Mouse (Mus musculus) ES-Bruce4 (cell line): ENCODE data around the gene 1700016H13Rik. TPM values are rescaled to one million over a fixed set of nuclear protein-coding genes. Genes with fewer than 3 reads are reported as not detected.

Source experiments
- H3K27ac ChIP-seq: 2 replicates; pipeline ENCODE4 v1.5.1; 2012; ENCODE audit warnings: low read length, inconsistent platforms; ENCODE audit not compliant: insufficient read depth
- H3K27me3 ChIP-seq: 2 replicates; pipeline ENCODE4 v1.6.1; 2012; ENCODE audit warnings: mild to moderate bottlenecking, low read length, inconsistent platforms; ENCODE audit not compliant: control insufficient read depth, poor library complexity, insufficient read depth, severe bottlenecking
- H3K36me3 ChIP-seq: 2 replicates; pipeline ENCODE4 v1.6.1; 2012; ENCODE audit warnings: inconsistent platforms, mild to moderate bottlenecking, low read length, moderate library complexity; ENCODE audit not compliant: control insufficient read depth, poor library complexity, insufficient read depth, severe bottlenecking
- H3K4me1 ChIP-seq: one replicate; pipeline ENCODE4 v1.8.1; 2011; ENCODE audit warnings: low read length; ENCODE audit not compliant: control insufficient read depth, insufficient read depth
- H3K4me3 ChIP-seq: 2 replicates; pipeline ENCODE4 v1.5.1; 2011; ENCODE audit warnings: low read depth, mild to moderate bottlenecking, low read length
- H3K9ac ChIP-seq: 2 replicates; pipeline ENCODE4 v1.6.1; 2012; ENCODE audit warnings: low read depth, mild to moderate bottlenecking, inconsistent platforms; ENCODE audit not compliant: poor library complexity, severe bottlenecking
- H3K9me3 ChIP-seq: replicated peaks from 2 replicates; pipeline ENCODE4 v1.6.1; 2012; ENCODE audit warnings: mild to moderate bottlenecking, low read length, inconsistent platforms; ENCODE audit not compliant: control insufficient read depth, poor library complexity, insufficient read depth, severe bottlenecking
- CTCF ChIP-seq: IDR thresholded peaks from one replicate; pipeline ENCODE4 v1.8.1; 2011; ENCODE audit warnings: low read depth, low read length
- EP300 ChIP-seq: IDR thresholded peaks from 2 replicates; pipeline ENCODE4 v1.6.1; 2011; ENCODE audit warnings: low read depth, low read length; ENCODE audit not compliant: insufficient read depth
- POLR2A ChIP-seq: IDR thresholded peaks from one replicate; pipeline ENCODE4 v1.8.1; 2011; ENCODE audit warnings: low read length; ENCODE audit not compliant: insufficient read depth
- polyA plus RNA-seq: library from polyadenylated mRNA; stranded (reverse); fragments of >200 nt; gene quantifications from 2 replicates; pipeline ENCODE4 v1.2.4, GENCODE M21; 2011; ENCODE audit warnings: low read depth; ENCODE audit not compliant: missing spikeins, insufficient read depth, insufficient read length

Gene 1700016H13Rik
- polyA plus RNA-seq, 1 experiment = not detected

DNA sequence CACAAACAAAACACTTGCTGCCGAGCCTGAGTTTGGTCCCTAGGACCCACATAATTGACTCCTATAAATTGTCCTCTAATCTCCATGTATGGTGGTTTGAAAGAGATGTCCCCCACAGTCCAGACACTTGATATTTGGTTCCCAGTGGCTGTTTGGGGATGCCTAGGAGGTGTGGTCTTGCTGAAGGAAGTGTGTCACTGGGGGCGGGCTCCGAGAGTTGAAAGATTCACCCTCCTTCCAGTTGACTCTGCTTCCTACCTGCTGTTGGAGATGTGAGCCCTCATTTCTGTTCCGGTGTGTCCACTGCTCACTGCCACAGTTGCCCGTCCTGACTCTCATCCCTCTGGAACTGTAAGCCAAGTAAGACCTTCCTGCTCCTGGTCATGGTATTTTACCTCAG is 23.2 kb upstream of the 1700016H13Rik start:
- H3K4me3 ChIP-seq = peak overlapping the region; percentile 37
- H3K9me3 ChIP-seq = no peaks in the 10 kb centered on the region
- H3K36me3 ChIP-seq = no peaks in the 10 kb centered on the region
- H3K4me1 ChIP-seq = no peaks in the 10 kb centered on the region
- no peak overlapping the region for H3K27ac ChIP-seq
- no peak overlapping the region for H3K9ac ChIP-seq
- no peaks in the 10 kb centered on the region for H3K27me3 ChIP-seq
- TF ChIP-seq CTCF (no peak), EP300 (no peak), POLR2A (no peak)

DNA sequence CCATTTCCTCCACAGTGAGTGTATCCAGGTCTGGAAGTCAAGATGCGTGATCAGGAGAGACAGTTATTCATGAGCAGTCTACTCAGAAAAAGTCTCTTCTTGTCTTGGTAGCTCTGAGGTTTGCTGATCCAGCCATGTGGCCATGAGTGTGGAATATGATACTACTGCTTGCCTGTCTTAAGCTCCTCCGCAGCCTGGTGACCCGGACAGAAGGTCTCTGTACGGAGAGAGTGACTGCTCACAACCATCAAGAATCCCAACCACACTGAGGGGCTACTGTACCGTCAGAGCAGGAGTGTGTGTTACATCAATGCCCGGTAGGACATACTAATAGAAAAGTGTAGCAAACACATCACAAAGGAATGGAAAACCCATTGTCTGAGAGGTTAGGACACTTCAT is 22.1 kb upstream of the 1700016H13Rik start:
- H3K36me3 ChIP-seq = no peaks in the 10 kb centered on the region
- no peaks in the 10 kb centered on the region for H3K27me3 ChIP-seq
- no peaks in the 10 kb centered on the region for H3K4me1 ChIP-seq
- H3K4me3 ChIP-seq = no peak overlapping the region
- H3K9ac ChIP-seq = no peak overlapping the region
- TF ChIP-seq EP300 (no peak), CTCF (no peak), POLR2A (no peak)
- no peak overlapping the region for H3K27ac ChIP-seq
- H3K9me3 ChIP-seq = no peaks in the 10 kb centered on the region

DNA sequence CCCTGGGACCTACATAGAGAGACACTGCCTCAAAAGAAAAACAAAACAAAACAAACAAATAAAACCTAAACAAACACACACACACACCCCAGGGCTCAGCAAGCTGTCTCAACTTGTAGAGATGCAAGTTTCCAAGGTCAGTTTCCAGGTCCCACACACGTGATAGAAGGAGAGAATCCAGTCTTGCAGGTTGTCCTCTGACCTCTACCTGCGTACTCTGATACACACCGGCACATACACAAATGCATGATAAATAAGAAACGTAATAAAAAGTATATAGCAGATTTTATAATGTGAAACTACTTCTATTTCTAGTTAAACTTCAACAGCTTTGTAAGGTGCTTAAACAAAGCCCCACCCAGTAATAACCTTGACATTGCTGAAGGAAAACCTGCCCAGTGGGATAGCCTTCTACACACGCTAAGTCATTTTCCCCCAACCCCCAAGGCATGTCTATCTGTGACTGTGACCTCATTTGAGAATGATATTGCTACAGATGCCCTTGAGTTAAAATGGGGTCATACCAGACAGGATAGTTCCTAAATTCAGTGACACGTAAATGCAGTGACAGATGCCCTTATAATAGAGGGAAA is 20.6 kb upstream of the 1700016H13Rik start:
- Histone ChIP-seq H3K9ac (no peak overlapping the region), H3K27me3 (no peaks in the 10 kb centered on the region), H3K27ac (no peak overlapping the region), H3K36me3 (no peaks in the 10 kb centered on the region), H3K4me3 (no peak overlapping the region), H3K9me3 (no peaks in the 10 kb centered on the region), H3K4me1 (no peaks in the 10 kb centered on the region)
- TF ChIP-seq EP300 (no peak), POLR2A (no peak), CTCF (no peak)

DNA sequence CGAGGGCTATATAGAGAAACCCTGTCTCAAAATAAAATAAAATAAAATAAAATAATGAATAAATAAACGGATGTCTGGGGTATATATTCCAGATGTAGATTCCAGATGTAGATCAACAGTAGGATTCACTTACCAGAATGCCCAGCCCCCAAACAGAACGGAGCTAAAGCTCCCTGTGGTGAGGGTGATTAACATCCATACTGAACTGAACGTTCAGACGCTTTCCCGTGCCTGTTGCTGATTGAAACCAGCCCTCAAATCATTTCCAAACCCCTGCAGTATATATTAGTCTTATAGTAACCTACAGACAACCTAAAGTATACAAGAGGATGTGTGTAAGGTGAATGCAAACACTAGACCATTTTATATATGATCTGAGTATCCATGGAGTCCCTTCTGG is 18.7 kb upstream of the 1700016H13Rik start:
- Histone ChIP-seq H3K27ac (no peak overlapping the region), H3K27me3 (no peaks in the 10 kb centered on the region), H3K9me3 (no peaks in the 10 kb centered on the region), H3K4me1 (no peaks in the 10 kb centered on the region), H3K36me3 (no peaks in the 10 kb centered on the region), H3K9ac (no peak overlapping the region), H3K4me3 (no peak overlapping the region)
- no peak for TF ChIP-seq POLR2A
- no peak for TF ChIP-seq CTCF
- TF ChIP-seq EP300 = no peak

DNA sequence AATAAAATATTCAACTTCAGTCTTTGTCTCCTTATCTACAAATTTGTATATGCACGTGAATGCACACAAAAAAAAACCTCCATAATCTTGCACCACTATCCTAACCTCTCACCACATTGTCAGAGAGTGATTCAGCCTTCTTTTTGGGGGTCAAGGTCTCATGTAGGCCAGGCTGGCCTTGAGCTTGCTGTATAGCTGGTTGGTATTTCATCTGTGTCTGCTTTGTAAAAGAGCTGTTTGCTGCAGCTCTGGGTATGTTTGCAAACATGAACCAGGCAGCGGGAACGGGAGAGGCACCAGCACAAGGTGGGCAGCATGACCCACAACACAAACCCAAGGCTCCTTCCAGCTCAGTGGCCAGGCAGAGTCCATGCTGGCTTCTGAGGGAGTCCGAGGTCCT is 17.8 kb upstream of the 1700016H13Rik start:
- H3K9ac ChIP-seq = no peak overlapping the region
- no peak overlapping the region for H3K4me3 ChIP-seq
- H3K27ac ChIP-seq = no peak overlapping the region
- no peaks in the 10 kb centered on the region for H3K9me3 ChIP-seq
- H3K4me1 ChIP-seq = no peaks in the 10 kb centered on the region
- TF ChIP-seq EP300 = no peak
- TF ChIP-seq POLR2A = no peak
- TF ChIP-seq CTCF = no peak
- H3K36me3 ChIP-seq = no peaks in the 10 kb centered on the region
- H3K27me3 ChIP-seq = no peaks in the 10 kb centered on the region

DNA sequence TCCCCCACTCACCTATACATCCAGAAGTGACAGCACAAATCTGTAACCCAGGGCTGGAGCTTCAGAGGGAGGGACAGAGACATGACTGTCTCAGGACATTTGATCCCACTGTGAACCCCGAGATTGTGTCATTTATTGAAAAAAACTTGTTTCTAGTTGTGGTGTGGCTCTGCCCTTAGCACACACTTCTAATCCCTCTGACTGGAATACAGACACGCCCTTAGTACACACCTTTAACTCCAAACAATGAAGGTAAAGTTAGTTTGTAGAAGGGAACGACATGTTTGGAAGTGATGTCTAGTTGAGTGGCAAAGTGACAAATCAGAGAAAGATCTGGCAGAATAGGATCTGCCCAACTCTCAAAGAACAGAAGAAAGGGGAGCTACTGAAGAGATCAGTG is 16.0 kb upstream of the 1700016H13Rik start:
- TF ChIP-seq EP300 (no peak), CTCF (no peak), POLR2A (no peak)
- Histone ChIP-seq H3K27me3 (no peaks in the 10 kb centered on the region), H3K36me3 (no peaks in the 10 kb centered on the region), H3K9ac (no peak overlapping the region), H3K4me1 (no peaks in the 10 kb centered on the region), H3K9me3 (no peaks in the 10 kb centered on the region), H3K4me3 (no peak overlapping the region), H3K27ac (no peak overlapping the region)

DNA sequence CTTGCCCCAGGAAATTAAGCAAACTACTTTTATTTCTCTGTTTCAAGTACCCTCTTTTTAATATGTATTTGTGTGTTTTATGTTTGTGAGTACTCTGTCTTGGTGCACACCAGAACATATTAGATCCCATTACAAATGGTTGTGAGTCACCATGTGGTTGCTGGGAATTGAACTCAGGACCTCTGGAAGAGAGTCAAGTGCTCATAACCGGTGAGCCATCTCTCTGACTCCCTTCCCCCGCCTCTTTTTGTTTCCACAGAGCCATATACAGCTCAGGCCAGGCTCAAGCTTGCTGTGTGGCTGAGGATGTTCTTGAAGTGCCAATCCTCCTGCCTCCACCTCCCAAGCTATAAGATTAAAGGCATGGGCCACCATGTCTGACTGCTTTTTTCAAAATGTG is 10.1 kb upstream of the 1700016H13Rik start:
- TF ChIP-seq CTCF = no peak
- TF ChIP-seq EP300 = no peak
- no peak for TF ChIP-seq POLR2A
- Histone ChIP-seq H3K4me3 (no peak overlapping the region), H3K36me3 (no peaks in the 10 kb centered on the region), H3K27me3 (no peaks in the 10 kb centered on the region), H3K4me1 (no peaks in the 10 kb centered on the region), H3K9me3 (no peaks in the 10 kb centered on the region), H3K9ac (no peak overlapping the region), H3K27ac (no peak overlapping the region)
